Mouse (Mus musculus) liver, adult 2 months (tissue): ENCODE data around the gene Tbc1d5. TPM values are rescaled to one million over a fixed set of nuclear protein-coding genes. Genes with fewer than 3 reads are reported as not detected.
A peak's percentile ranks its signal among the peaks of the same experiment; 100 is the strongest.

ENCODE experiments used
- DNase-seq: peaks from one replicate; pipeline ENCODE4 v3.0.0-alpha.2; 2011; ENCODE audit warnings: low read depth, low spot score; ENCODE audit errors: extremely low read depth
- H3K27ac ChIP-seq: fragments of 200-500 bp; replicated peaks from 2 replicates; pipeline ENCODE4 v1.5.1; 2012; ENCODE audit warnings: low read depth, mild to moderate bottlenecking, control low read depth, inconsistent platforms, low read length; ENCODE audit not compliant: insufficient read depth
- H3K27me3 ChIP-seq: fragments of 200-500 bp; 2 replicates; pipeline ENCODE4 v1.6.1; 2012; ENCODE audit warnings: mild to moderate bottlenecking, moderate library complexity, low read length, inconsistent platforms; ENCODE audit not compliant: control insufficient read depth, insufficient read depth
- H3K36me3 ChIP-seq: fragments of 200-500 bp; 2 replicates; pipeline ENCODE4 v1.6.1; 2012; ENCODE audit warnings: low read length, inconsistent platforms; ENCODE audit not compliant: control insufficient read depth, insufficient read depth
- H3K4me1 ChIP-seq: fragments of 200-500 bp; 2 replicates; pipeline ENCODE4 v1.6.1; 2011; ENCODE audit warnings: low read length; ENCODE audit not compliant: control insufficient read depth, insufficient read depth
- H3K4me3 ChIP-seq: fragments of 200-500 bp; 2 replicates; pipeline ENCODE4 v1.5.1; 2011; ENCODE audit warnings: low read depth, mild to moderate bottlenecking, control low read depth, low read length, moderate library complexity; ENCODE audit not compliant: insufficient read depth
- H3K79me2 ChIP-seq: fragments of 200-500 bp; 2 replicates; pipeline ENCODE4 v1.6.1; 2012; ENCODE audit warnings: inconsistent platforms, mild to moderate bottlenecking, low read length, moderate library complexity; ENCODE audit not compliant: control insufficient read depth, insufficient read depth
- H3K9ac ChIP-seq: fragments of 200-500 bp; 2 replicates; pipeline ENCODE4 v1.6.1; 2012; ENCODE audit warnings: low read depth, mild to moderate bottlenecking, control low read depth, inconsistent platforms, low read length
- CTCF ChIP-seq: fragments of 200-500 bp; IDR thresholded peaks from 2 replicates; pipeline ENCODE4 v1.5.1; 2011; ENCODE audit warnings: low read depth, low read length, control low read depth
- POLR2A ChIP-seq: fragments of 200-500 bp; IDR thresholded peaks from 2 replicates; pipeline ENCODE4 v1.6.1; 2011; ENCODE audit warnings: low read length, control low read depth; ENCODE audit not compliant: insufficient read depth; ENCODE audit errors: extremely low read depth
- WGBS: fragments of 180-500 bp; shearing (Covaris S2); methylation state at CpG from one replicate; pipeline ENCODE4 v1.1.7; 2018; 5-methylcytosine and 5-hydroxymethylcytosine counted together
- polyA plus RNA-seq: library from polyadenylated mRNA; depleted of rRNA; stranded (reverse); fragments of >200 nt; gene quantifications from 2 replicates; pipeline ENCODE4 v1.2.3, GENCODE M21; 2012
- total RNA-seq: library from RNA; depleted of rRNA; stranded (reverse); fragments of >200 nt; gene quantifications from 2 replicates; pipeline ENCODE4 v1.2.3, GENCODE M21; 2014

Tbc1d5 gene
- total and polyA plus RNA-seq, 2 experiments: 5.2 to 8.9 TPM

- 84% methylated on average over 5 of the region's 5 CpGs for WGBS
- peak; percentile 70 for DNase-seq
- Histone ChIP-seq H3K4me1 (peaks cover 2% of the 10 kb centered on the region; the same call in 1 of the 2 replicates), H3K36me3 (no peaks in the 10 kb centered on the region), H3K9ac (no peak overlapping the region), H3K79me2 (peaks cover 11% of the 10 kb centered on the region; the same call in 1 of the 2 replicates), H3K27ac (no peak overlapping the region), H3K4me3 (no peak overlapping the region), H3K27me3 (no peaks in the 10 kb centered on the region)
- TF ChIP-seq POLR2A (no peak), CTCF (no peak)
These were observed 19.9 kb downstream of the Tbc1d5 start for GRCm38 (mm10) chr17:51159261-51159660.

GRCm38 (mm10) chr17:51150999-51151398 lies 28.2 kb downstream of the Tbc1d5 start:
- Histone ChIP-seq H3K4me1 (no peaks in the 10 kb centered on the region), H3K79me2 (no peaks in the 10 kb centered on the region), H3K36me3 (no peaks in the 10 kb centered on the region), H3K27ac (no peak overlapping the region), H3K9ac (no peak overlapping the region), H3K4me3 (no peak overlapping the region), H3K27me3 (no peaks in the 10 kb centered on the region)
- 57% methylated on average over 3 of the region's 3 CpGs for WGBS
- TF ChIP-seq POLR2A: no peak
- no peak for TF ChIP-seq CTCF
- DNase-seq: no peak

- no peak for DNase-seq
- Histone ChIP-seq H3K9ac (no peak overlapping the region), H3K27ac (no peak overlapping the region), H3K4me1 (no peaks in the 10 kb centered on the region), H3K27me3 (no peaks in the 10 kb centered on the region), H3K36me3 (no peaks in the 10 kb centered on the region), H3K4me3 (no peak overlapping the region), H3K79me2 (no peaks in the 10 kb centered on the region)
- TF ChIP-seq POLR2A: no peak
- no peak for TF ChIP-seq CTCF
- 94% methylated on average over 4 of the region's 4 CpGs for WGBS
These were observed 34.2 kb downstream of the Tbc1d5 start for GRCm38 (mm10) chr17:51144983-51145382.

- H3K27me3 ChIP-seq: no peaks in the 10 kb centered on the region
- DNase-seq: no peak
- H3K36me3 ChIP-seq: no peaks in the 10 kb centered on the region
- TF ChIP-seq POLR2A (no peak), CTCF (no peak)
- no peaks in the 10 kb centered on the region for H3K79me2 ChIP-seq
- no peak overlapping the region for H3K9ac ChIP-seq
- H3K4me1 ChIP-seq: no peaks in the 10 kb centered on the region
- no peak overlapping the region for H3K4me3 ChIP-seq
- 97% methylated on average over 4 of the region's 4 CpGs for WGBS
- no peak overlapping the region for H3K27ac ChIP-seq
These were observed 37.1 kb downstream of the Tbc1d5 start for GRCm38 (mm10) chr17:51142095-51142494.

GRCm38 (mm10) chr17:51111194-51111593 lies 68.0 kb downstream of the Tbc1d5 start:
- Histone ChIP-seq H3K4me3 (no peak overlapping the region), H3K4me1 (no peaks in the 10 kb centered on the region; the same call in 1 of the 2 replicates), H3K9ac (no peak overlapping the region), H3K36me3 (no peaks in the 10 kb centered on the region), H3K27me3 (no peaks in the 10 kb centered on the region), H3K79me2 (no peaks in the 10 kb centered on the region; the same call in 1 of the 2 replicates), H3K27ac (no peak overlapping the region)
- DNase-seq: peak; percentile 19
- TF ChIP-seq CTCF: no peak
- no peak for TF ChIP-seq POLR2A
- WGBS: 55% methylated on average over 2 of the region's 2 CpGs

GRCm38 (mm10) chr17:51104294-51104693 lies 74.9 kb downstream of the Tbc1d5 start:
- Histone ChIP-seq H3K4me3 (no peak overlapping the region), H3K27ac (no peak overlapping the region), H3K27me3 (no peaks in the 10 kb centered on the region), H3K9ac (no peak overlapping the region), H3K36me3 (no peaks in the 10 kb centered on the region), H3K4me1 (no peaks in the 10 kb centered on the region), H3K79me2 (peaks cover 3% of the 10 kb centered on the region; the same call in 1 of the 2 replicates)
- WGBS: 85% methylated on average over 1 of the region's 1 CpGs
- TF ChIP-seq CTCF: no peak
- TF ChIP-seq POLR2A: no peak
- no peak for DNase-seq
